Mouse (Mus musculus): ENCODE data around the gene Lpin3. TPM values are rescaled to one million over a fixed set of nuclear protein-coding genes. Genes with fewer than 3 reads are reported as not detected.

The Lpin3 gene
- total RNA-seq, 2 experiments from 2014 or later = 1.6 to 2.9 TPM

GRCm38 (mm10) chr2:160884830-160885229 lies 4.4 kb downstream of the Lpin3 start:
- DNase-seq (ENCODE audit: low spot score) = no peak

- DNase-seq (ENCODE audit: low spot score) = no peak
Observed at GRCm38 (mm10) chr2:160886221-160886620, 5.8 kb downstream of the Lpin3 start.

GRCm38 (mm10) chr2:160887284-160887683 lies 6.8 kb downstream of the Lpin3 start:
- peak; percentile 87 for DNase-seq (ENCODE audit: low spot score)

GRCm38 (mm10) chr2:160887859-160888258 lies 7.4 kb downstream of the Lpin3 start:
- DNase-seq (ENCODE audit: low spot score) = no peak

GRCm38 (mm10) chr2:160891045-160891444 lies 10.6 kb downstream of the Lpin3 start:
- DNase-seq (ENCODE audit: low spot score) = no peak

GRCm38 (mm10) chr2:160891697-160892096 lies 11.2 kb downstream of the Lpin3 start:
- DNase-seq (ENCODE audit: low spot score) = no peak

- DNase-seq (ENCODE audit: low spot score) = no peak
Observed at GRCm38 (mm10) chr2:160901656-160902412, 21.4 kb downstream of the Lpin3 start.

- no peak for DNase-seq (ENCODE audit: low spot score)
Observed at GRCm38 (mm10) chr2:160905301-160905700, 24.8 kb downstream of the Lpin3 start.

GRCm38 (mm10) chr2:160906101-160906500 lies 25.6 kb downstream of the Lpin3 start:
- no peak for DNase-seq (ENCODE audit: low spot score)

- no peak for DNase-seq (ENCODE audit: low spot score)
Observed at GRCm38 (mm10) chr2:160908607-160909006, 28.1 kb downstream of the Lpin3 start.

- DNase-seq (ENCODE audit: low spot score) = no peak
Observed at GRCm38 (mm10) chr2:160910633-160911032, 30.2 kb downstream of the Lpin3 start.

GRCm38 (mm10) chr2:160911558-160912201 lies 31.2 kb downstream of the Lpin3 start:
- DNase-seq (ENCODE audit: low spot score) = no peak

- no peak for DNase-seq (ENCODE audit: low spot score)
Observed at GRCm38 (mm10) chr2:160912231-160912671, 31.8 kb downstream of the Lpin3 start, which contains the start of gene Emilin3. Gene Emilin3, minus strand, starts transcription at chr2:160912328.

GRCm38 (mm10) chr2:160914656-160915055 lies 34.2 kb downstream of the Lpin3 start:
- DNase-seq (ENCODE audit: low spot score) = no peak

GRCm38 (mm10) chr2:160915821-160916610 lies 35.5 kb downstream of the Lpin3 start:
- no peak for DNase-seq (ENCODE audit: low spot score)

GRCm38 (mm10) chr2:160916714-160917113 lies 36.2 kb downstream of the Lpin3 start:
- no peak for DNase-seq (ENCODE audit: low spot score)

GRCm38 (mm10) chr2:160917313-160917712 lies 36.8 kb downstream of the Lpin3 start:
- DNase-seq (ENCODE audit: low spot score) = no peak

- DNase-seq (ENCODE audit: low spot score) = no peak
Observed at GRCm38 (mm10) chr2:160918154-160918929, 37.9 kb downstream of the Lpin3 start.

GRCm38 (mm10) chr2:160918930-160919215 lies 38.4 kb downstream of the Lpin3 start:
- no peak for DNase-seq (ENCODE audit: low spot score)

- no peak for DNase-seq (ENCODE audit: low spot score)
Observed at GRCm38 (mm10) chr2:160921285-160921684, 40.8 kb downstream of the Lpin3 start.

GRCm38 (mm10) chr2:160925203-160925602 lies 44.7 kb downstream of the Lpin3 start:
- DNase-seq (ENCODE audit: low spot score) = peak; percentile 38
